Mouse (Mus musculus) CH12F3 (cell line): ENCODE results near the gene Camk2b.
"Not testable (repeated sequence)": the region's sequence is repeated elsewhere in the genome, so short reads cannot be mapped to it uniquely, and the experiment has no call there.

Source experiments
- in situ Hi-C: fragments of 300-500 bp; cut with MboI; formaldehyde crosslinking; loops from 2 replicates; pipeline ENCODE4 v1.14.3; 2020; ENCODE audit warnings: low sequenced_read_pairs

The Camk2b gene

GRCm38 (mm10) chr11:5952501-5952900 lies 113.7 kb downstream of the Camk2b start:
- in situ Hi-C loops, result no loop called here

- in situ Hi-C loops, result no loop called here
Measured at GRCm38 (mm10) chr11:5949586-5950352, 116.4 kb downstream of the Camk2b start, which contains the start of gene Gck. Gene Gck, minus strand, starts transcription at chr11:5950081.

GRCm38 (mm10) chr11:5948546-5949250 lies 117.5 kb downstream of the Camk2b start:
- in situ Hi-C loops, result no loop called here

- in situ Hi-C loops, result no loop called here
Measured at GRCm38 (mm10) chr11:5947796-5948195, 118.4 kb downstream of the Camk2b start.

- in situ Hi-C loops, result no loop called here
Measured at GRCm38 (mm10) chr11:5945096-5945495, 121.1 kb downstream of the Camk2b start.

- in situ Hi-C loops, result no loop called here
Measured at GRCm38 (mm10) chr11:5942966-5943365, 123.2 kb downstream of the Camk2b start.

GRCm38 (mm10) chr11:5934531-5934930 lies 131.6 kb downstream of the Camk2b start:
- in situ Hi-C loops, result not testable (repeated sequence)

GRCm38 (mm10) chr11:5931947-5932346 lies 134.2 kb downstream of the Camk2b start:
- in situ Hi-C loops, result not testable (repeated sequence)

GRCm38 (mm10) chr11:5930578-5930977 lies 135.6 kb downstream of the Camk2b start:
- in situ Hi-C loops, result no loop called here

GRCm38 (mm10) chr11:5926696-5927220 lies 139.4 kb downstream of the Camk2b start:
- in situ Hi-C loops, result no loop called here

- in situ Hi-C loops, result no loop called here
Measured at GRCm38 (mm10) chr11:5924699-5925098, 141.5 kb downstream of the Camk2b start.

- in situ Hi-C loops, result no loop called here
Measured at GRCm38 (mm10) chr11:5920323-5920960, 145.7 kb downstream of the Camk2b start.
